Mouse (Mus musculus) cerebellum, postnatal 25 days (tissue): Measurements from ENCODE around the gene Mepce.
A peak's percentile ranks its signal among the peaks of the same experiment; 100 is the strongest.

Source experiments
- DNase-seq, 2 experiments: peaks; one replicate each; pipeline ENCODE4 v3.0.0; 2021; ENCODE audit warnings: mixed read lengths in 2 of 2

The Mepce gene

GRCm38 (mm10) chr5:137738516-137738915 is 48.9 kb downstream of the Mepce start:
- no peak for DNase-seq

GRCm38 (mm10) chr5:137737400-137737940 is 50.0 kb downstream of the Mepce start:
- peak in 1 of 2 experiments; percentile 45 for DNase-seq

- peak in 1 of 2 experiments; percentile 38 for DNase-seq
Measured at GRCm38 (mm10) chr5:137734289-137735061, 53.0 kb downstream of the Mepce start.

GRCm38 (mm10) chr5:137733638-137734288 is 53.7 kb downstream of the Mepce start:
- no peak for DNase-seq
